Mouse (Mus musculus): ENCODE results near the gene Ccdc134. TPM values are rescaled to one million over a fixed set of nuclear protein-coding genes. Genes with fewer than 3 reads are reported as not detected.

Ccdc134 gene
- total RNA-seq, 4 experiments from 2014 or later, result 8.1 to 11.8 (median 9.0) TPM

GRCm38 (mm10) chr15:82169671-82170070 is 41.9 kb downstream of the Ccdc134 start:
- no peak for DNase-seq (ENCODE audit: low spot score in 2 of 2)

- DNase-seq (ENCODE audit: low spot score in 2 of 2), result no peak
Measured at GRCm38 (mm10) chr15:82170437-82171377, 43.0 kb downstream of the Ccdc134 start.

GRCm38 (mm10) chr15:82172648-82173047 is 44.9 kb downstream of the Ccdc134 start:
- no peak for DNase-seq (ENCODE audit: low spot score in 2 of 2)

GRCm38 (mm10) chr15:82175091-82175490 is 47.4 kb downstream of the Ccdc134 start:
- no peak for DNase-seq (ENCODE audit: low spot score in 2 of 2)

- no peak for DNase-seq (ENCODE audit: low spot score in 2 of 2)
Measured at GRCm38 (mm10) chr15:82177743-82178290, 50.1 kb downstream of the Ccdc134 start.

- DNase-seq (ENCODE audit: low spot score in 2 of 2), result no peak
Measured at GRCm38 (mm10) chr15:82181131-82181530, 53.4 kb downstream of the Ccdc134 start.

DNA sequence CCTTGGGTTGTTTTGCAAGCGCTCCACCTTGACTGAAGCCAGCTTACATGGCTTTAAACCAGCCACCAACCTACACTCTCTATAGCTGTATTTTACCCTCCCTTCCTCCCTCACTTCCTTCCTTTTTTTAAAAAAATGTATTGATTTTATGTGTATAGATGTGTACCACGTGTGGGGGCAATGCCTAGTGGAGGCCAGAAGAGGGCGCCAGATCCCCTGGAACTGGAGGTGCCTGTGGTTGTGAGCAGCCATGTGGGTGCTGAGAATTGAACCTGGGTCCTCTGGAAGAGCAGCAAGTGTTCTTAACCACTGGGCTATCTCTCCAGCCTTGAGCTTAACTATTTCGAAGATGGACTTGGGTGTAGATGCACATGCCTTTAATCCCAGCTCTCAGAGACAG is 54.6 kb downstream of the Ccdc134 start:
- DNase-seq (ENCODE audit: low spot score in 2 of 2), result no peak

GRCm38 (mm10) chr15:82183596-82183995 is 55.9 kb downstream of the Ccdc134 start:
- DNase-seq (ENCODE audit: low spot score in 2 of 2), result no peak

GRCm38 (mm10) chr15:82184183-82184582 is 56.5 kb downstream of the Ccdc134 start:
- DNase-seq (ENCODE audit: low spot score in 2 of 2), result no peak

- DNase-seq (ENCODE audit: low spot score in 2 of 2), result no peak
Measured at GRCm38 (mm10) chr15:82184656-82185055, 56.9 kb downstream of the Ccdc134 start.

DNA sequence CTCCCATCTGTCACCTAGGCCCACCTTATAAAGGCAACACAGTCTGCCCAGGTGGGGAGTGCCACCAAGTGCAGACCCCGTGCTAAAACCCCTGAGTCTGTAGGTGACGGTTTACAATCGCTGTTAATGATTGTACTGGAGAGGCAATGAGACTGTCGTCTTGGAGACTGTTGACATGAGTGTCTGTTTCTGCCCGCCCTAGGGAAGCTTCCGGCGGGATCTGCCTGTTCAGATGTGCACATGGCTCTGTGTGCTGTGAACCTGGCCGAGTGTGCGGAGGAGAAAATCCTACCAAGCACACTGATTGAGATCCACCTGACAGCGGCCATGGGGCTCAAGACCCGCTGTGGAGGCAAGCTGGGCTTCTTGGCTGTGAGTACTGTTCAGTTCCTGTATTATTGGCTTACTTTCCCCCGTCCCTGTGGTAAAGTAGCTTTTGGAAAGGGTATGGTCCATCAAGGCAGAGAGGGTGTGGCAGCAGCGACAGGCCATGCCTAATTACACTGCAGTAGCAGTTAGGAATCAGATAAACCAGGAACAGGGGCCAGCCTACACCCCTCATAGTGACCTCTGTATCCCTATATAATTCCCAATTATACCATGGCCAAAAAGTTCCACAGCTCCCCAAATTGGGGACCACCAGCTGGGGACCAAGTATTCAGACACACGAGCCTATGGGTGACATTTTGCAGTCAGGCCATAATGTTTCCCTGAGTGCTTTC is 57.5 kb downstream of the Ccdc134 start:
- no peak for DNase-seq (ENCODE audit: low spot score in 2 of 2)

DNA sequence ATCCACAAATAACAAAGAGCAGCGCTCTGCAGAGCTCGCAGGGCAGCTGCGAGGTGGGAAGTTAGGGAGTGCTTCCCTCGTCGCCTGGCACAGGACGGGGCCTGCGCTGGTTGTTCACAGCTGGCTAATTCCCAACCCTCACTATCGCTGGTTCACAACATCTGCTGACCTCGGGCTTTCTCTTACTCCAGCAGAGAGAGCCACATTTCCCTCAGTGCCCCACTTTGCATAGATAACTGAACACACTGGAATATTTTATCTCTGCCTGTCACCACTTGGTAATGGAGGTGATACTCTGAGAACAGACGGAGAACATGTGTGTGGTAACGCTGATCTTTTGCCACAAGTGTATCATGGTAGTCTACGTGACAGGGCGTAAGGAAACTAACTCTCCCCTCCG is 58.4 kb downstream of the Ccdc134 start:
- DNase-seq (ENCODE audit: low spot score in 2 of 2), result no peak

- no peak for DNase-seq (ENCODE audit: low spot score in 2 of 2)
Measured at GRCm38 (mm10) chr15:82186931-82187330, 59.2 kb downstream of the Ccdc134 start.

DNA sequence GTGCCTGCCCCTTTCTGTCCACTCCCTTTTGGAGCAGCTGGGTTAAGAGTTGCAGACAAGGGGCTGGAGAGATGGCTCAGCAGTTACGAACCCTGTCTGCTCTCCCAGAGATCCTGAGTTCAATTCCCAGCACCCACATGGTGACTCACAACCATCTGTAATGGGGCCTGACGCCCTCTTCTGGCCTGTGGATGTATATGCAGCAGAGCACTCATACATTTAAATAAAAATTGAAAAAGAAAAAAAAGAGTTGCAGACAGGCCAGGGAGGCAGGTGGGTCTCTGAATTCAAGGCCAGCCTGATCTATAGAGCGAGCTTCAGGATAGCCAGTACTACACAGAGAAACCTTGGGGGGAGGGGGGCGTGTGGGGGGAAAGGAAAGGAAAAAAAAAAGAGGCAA is 59.7 kb downstream of the Ccdc134 start:
- no peak for DNase-seq (ENCODE audit: low spot score in 2 of 2)

DNA sequence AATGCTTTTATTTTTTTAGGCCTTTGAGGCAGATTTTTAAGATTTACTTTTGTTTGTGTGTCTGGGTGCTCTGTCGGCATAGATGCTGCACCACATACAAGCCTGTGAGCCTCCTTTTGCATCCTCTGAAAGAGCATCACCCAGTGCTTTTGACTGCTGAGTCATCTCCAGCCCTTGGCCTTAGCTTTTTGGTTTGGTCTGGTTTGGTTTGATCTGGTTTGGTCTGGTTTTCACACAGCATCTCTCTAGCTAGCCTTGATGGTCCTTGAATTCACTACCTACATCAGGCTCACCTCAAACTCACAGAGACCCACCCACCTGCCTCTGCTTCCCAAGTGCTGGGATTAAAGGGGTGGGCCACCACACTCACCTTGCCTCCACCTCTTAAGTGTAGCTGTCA is 60.2 kb downstream of the Ccdc134 start:
- no peak for DNase-seq (ENCODE audit: low spot score in 2 of 2)

- DNase-seq (ENCODE audit: low spot score in 2 of 2), result no peak
Measured at GRCm38 (mm10) chr15:82188481-82189240, 60.9 kb downstream of the Ccdc134 start.

Other genes with a start within 250 kb of the Ccdc134 start
- 10 to 100 TPM; 52.4 to 56.6 (median 55.3) TPM for gene Polr3h, start 201.7 kb upstream of the Ccdc134 start, total RNA-seq (2022)
- 10 to 100 TPM; 73.0 to 81.8 (median 75.8) TPM for gene Csdc2, start 191.2 kb upstream of the Ccdc134 start, total RNA-seq (2022)
- 100 to 1,000 TPM; 180 to 198 (median 188) TPM for gene Pmm1, start 167.0 kb upstream of the Ccdc134 start, total RNA-seq (2022)
- not detected for gene 1700029P11Rik, start 147.4 kb upstream of the Ccdc134 start, total RNA-seq (2022)
- 10 to 100 TPM; 21.9 to 28.5 (median 26.0) TPM for gene Xrcc6, start 140.1 kb upstream of the Ccdc134 start, total RNA-seq (2022)
- 100 to 1,000 TPM in 2 of 4 experiments, 10 to 100 TPM in 2; 81.8 to 126 (median 105) TPM for gene Desi1, start 94.1 kb upstream of the Ccdc134 start, total RNA-seq (2022)
- gene Snu13, start 80.3 kb upstream of the Ccdc134 start, total RNA-seq (2022), result 100 to 1,000 TPM; 103 to 133 (median 117) TPM
- gene 4930407I10Rik, start 68.8 kb upstream of the Ccdc134 start, total RNA-seq (2022), result not detected
- gene Mei1, start 57.9 kb upstream of the Ccdc134 start, total RNA-seq (2022), result 1 to 10 TPM; 3.9 to 5.5 (median 4.0) TPM
- gene Srebf2, start 19.3 kb downstream of the Ccdc134 start, total RNA-seq (2022), result 100 to 1,000 TPM; 204 to 229 (median 207) TPM
- gene Shisa8, start 84.9 kb downstream of the Ccdc134 start, total RNA-seq (2022), result 1 to 10 TPM; 3.1 to 5.3 (median 5.0) TPM
- under 1 TPM; 0.37 to 0.98 (median 0.64) TPM for gene Tnfrsf13c, start 96.4 kb downstream of the Ccdc134 start, total RNA-seq (2022)
- gene Cenpm, start 116.8 kb downstream of the Ccdc134 start, total RNA-seq (2022), result 1 to 10 TPM; 2.7 to 4.3 (median 4.1) TPM
- 100 to 1,000 TPM; 104 to 114 (median 110) TPM for gene 1500009C09Rik, start 124.5 kb downstream of the Ccdc134 start, total RNA-seq (2022)
- 100 to 1,000 TPM; 491 to 572 (median 530) TPM for gene Sept3, start 147.0 kb downstream of the Ccdc134 start, total RNA-seq (2022)
- not detected for gene Wbp2nl, start 171.0 kb downstream of the Ccdc134 start, total RNA-seq (2022)
- gene Naga, start 211.0 kb downstream of the Ccdc134 start, total RNA-seq (2022), result 10 to 100 TPM; 37.8 to 45.2 (median 42.4) TPM
- under 1 TPM; 0.26 to 0.58 (median 0.48) TPM for gene Pheta2, start 211.0 kb downstream of the Ccdc134 start, total RNA-seq (2022)
- gene Smdt1, start 211.0 kb downstream of the Ccdc134 start, total RNA-seq (2022), result 100 to 1,000 TPM; 143 to 154 (median 149) TPM
- gene Ndufa6, start 226.4 kb downstream of the Ccdc134 start, total RNA-seq (2022), result 100 to 1,000 TPM; 170 to 203 (median 184) TPM

Data from left cerebral cortex, adult 8-10 months (tissue).